Comparison of ENCODE assay signal across 20 mouse cellular contexts in the genomic region with DNA sequence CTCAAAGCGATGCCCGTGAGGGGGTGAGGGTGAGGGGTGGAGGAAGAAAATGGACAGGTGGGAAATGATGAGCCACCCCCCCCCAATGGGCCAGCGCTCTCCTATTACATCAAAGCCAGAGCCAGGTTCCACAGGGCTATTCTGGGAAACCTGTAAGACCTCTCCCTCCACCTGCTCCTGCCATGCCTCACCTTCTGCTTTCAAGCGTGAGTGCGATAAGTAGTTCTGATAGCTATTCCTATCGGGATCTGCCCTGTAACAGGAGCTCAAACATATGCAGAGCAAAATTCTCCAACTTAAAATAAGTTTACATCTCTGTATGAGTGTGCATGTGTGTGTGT. TPM values are rescaled to one million over a fixed set of nuclear protein-coding genes. Genes with fewer than 3 reads are reported as not detected.
"Had no signal": no experiment of that assay in that cellular context is flagged by ENCODE, and none has a peak within 500 bp of the region (broad histone marks: within the 10 kb centered on the region; RNA-seq: fewer than 3 reads in every experiment).

No protein-coding gene starts in this region.

- H3K9ac ChIP-seq: hindbrain, embryonic 14.5 days; lung, embryonic 14.5 days; midbrain, embryonic 15.5 days; neural tube, embryonic 12.5 days had no signal

- H3K36me3 ChIP-seq: limb, embryonic 10.5 days; midbrain, embryonic 15.5 days; neural tube, embryonic 12.5 days had no signal

- H3K9me3 ChIP-seq: limb, embryonic 10.5 days; midbrain, embryonic 15.5 days; neural tube, embryonic 12.5 days had no signal

- ATAC-seq: midbrain, embryonic 15.5 days had no signal

- H3K27ac ChIP-seq: hindbrain, embryonic 14.5 days; layer of hippocampus, adult 2 months; left cerebral cortex, adult 2 months; limb, embryonic 10.5 days; midbrain, embryonic 15.5 days; neural tube, embryonic 12.5 days had no signal

- H3K27me3 ChIP-seq: midbrain, embryonic 15.5 days; neural tube, embryonic 12.5 days had no signal

- H3K4me2 ChIP-seq: hindbrain, embryonic 14.5 days; liver, embryonic 11.5 days; lung, embryonic 14.5 days; midbrain, embryonic 11.5 days; midbrain, embryonic 15.5 days; neural tube, embryonic 12.5 days had no signal

- H3K4me3 ChIP-seq: layer of hippocampus, adult 2 months; left cerebral cortex, adult 2 months; limb, embryonic 10.5 days; midbrain, embryonic 15.5 days; neural tube, embryonic 12.5 days had no signal

- DNase-seq: lung, embryonic 14.5 days; lung, postnatal 10 days; lung, postnatal 4 days; spleen, adult 18-20 months; thymus, adult 2 months; thymus, postnatal 25 days had no signal

- H3K4me1 ChIP-seq: limb, embryonic 10.5 days; midbrain, embryonic 15.5 days; neural tube, embryonic 12.5 days had no signal

RNA-seq across cellular contexts. Expression of a gene that starts 2.0 kb away (rescaled TPM):
- total RNA-seq: layer of hippocampus, adult 2 months; layer of hippocampus, postnatal 10 days; left cerebral cortex, adult 2 months; left cerebral cortex, postnatal 14 days; megakaryocyte, adult 5-6 weeks; monocyte, adult 5-6 weeks had no signal
- polyA plus RNA-seq: limb, embryonic 10.5 days; liver, embryonic 11.5 days; lung, embryonic 14.5 days; midbrain, embryonic 11.5 days; neural tube, embryonic 12.5 days; urinary bladder, adult 2 months had no signal

RNA-seq across cellular contexts. Expression of a gene that starts 38.9 kb away (rescaled TPM):
- total RNA-seq: left cerebral cortex, postnatal 14 days had no signal
- polyA plus RNA-seq: liver, embryonic 11.5 days; liver, embryonic 16.5 days; neural tube, embryonic 12.5 days; thymus, adult 2 months had no signal
